Mouse (Mus musculus) spleen, adult 2 months (tissue): Measurements from ENCODE around the gene Snd1.

Experiments
- CTCF ChIP-seq: fragments of 200-500 bp; IDR thresholded peaks from 2 replicates; pipeline ENCODE4 v1.5.1; 2011; ENCODE audit warnings: mild to moderate bottlenecking, inconsistent platforms; ENCODE audit not compliant: insufficient read depth, insufficient read length, insufficient replicate concordance; ENCODE audit errors: extremely low read depth
- POLR2A ChIP-seq: fragments of 200-500 bp; IDR thresholded peaks from 2 replicates; pipeline ENCODE4 v1.6.1; 2011; ENCODE audit warnings: low read depth, low read length, inconsistent platforms

DNA sequence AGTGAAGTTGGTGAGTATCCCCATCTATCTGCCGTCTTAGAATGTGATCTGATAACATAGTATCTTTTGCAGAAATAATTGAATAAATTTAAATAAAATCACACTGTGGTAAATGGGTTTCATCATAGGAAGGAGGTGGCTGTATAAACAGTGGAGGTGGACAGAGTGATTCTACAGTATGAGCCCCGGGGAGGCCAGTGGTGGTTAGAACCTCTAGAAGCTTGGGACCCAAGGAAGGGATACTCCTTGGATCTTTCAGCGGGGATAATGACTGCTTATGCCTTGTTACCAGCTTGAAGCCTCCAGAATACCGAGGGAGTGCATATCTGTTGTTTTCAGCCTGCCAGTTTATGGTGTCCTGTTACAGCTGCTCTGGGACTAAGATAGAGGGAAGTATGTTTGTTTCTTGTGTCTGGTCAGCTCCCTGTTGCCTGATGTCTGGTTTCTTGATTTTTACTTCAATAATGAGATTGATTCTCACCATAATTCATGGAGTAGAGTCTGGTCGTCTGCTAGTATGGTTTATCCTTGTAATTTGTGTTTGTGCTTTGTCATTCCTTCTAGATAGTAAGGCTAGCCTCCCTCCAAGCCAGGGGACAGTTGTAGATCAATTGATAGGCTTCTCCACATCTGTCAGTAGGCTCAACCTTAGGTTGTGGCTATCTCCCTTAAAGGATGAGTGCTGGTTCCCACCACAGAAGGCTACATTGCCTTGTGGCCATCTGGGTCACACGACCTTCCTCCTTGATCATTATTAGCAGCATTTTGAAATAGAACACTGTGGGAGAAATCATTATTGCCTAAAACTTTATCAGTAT is 160.8 kb downstream of the Snd1 start:
- TF ChIP-seq POLR2A, result no peak
- no peak for TF ChIP-seq CTCF
